In the genomic region with DNA sequence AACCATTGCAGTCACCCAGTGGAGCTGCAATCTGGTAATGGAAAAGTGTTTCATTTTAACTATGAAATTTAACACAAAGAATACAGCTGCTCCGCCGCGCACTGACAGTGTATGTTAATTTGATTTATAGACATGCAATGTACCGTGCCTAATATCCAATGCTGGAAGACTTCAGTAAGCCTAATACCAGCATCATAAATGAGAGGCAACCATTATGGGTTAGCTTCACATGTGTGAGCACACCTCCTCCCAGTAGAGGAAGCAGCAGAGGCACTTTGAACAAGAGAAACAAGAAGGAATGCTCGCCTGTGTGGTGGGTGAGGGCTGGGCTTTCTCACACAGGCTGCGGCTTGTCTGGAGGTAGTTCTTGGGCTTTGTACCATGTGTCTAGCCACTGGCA, we compare ENCODE assay signal across 20 mouse cellular contexts.
DNase-seq lines count a peak whose midpoint lies in the region; ATAC-seq and TF ChIP-seq lines count a peak whose summit lies in the region.
"Had no signal": no experiment of that assay in that cellular context is flagged by ENCODE, and none has a peak within 500 bp of the region (broad histone marks: within the 10 kb centered on the region; RNA-seq: fewer than 3 reads in every experiment).

No protein-coding gene starts in this region.

- no peak overlapping the region for H3K4me3 ChIP-seq in hindbrain, embryonic 11.5 days (ENCODE audit: low read depth, low read length)
- no peak overlapping the region for H3K4me3 ChIP-seq in hindbrain, embryonic 10.5 days
- no peak overlapping the region for H3K4me3 ChIP-seq in limb, embryonic 12.5 days (replicated peaks)
- H3K4me3 ChIP-seq: liver, embryonic 15.5 days; midbrain, embryonic 13.5 days; myocyte had no signal

- DNase-seq in hindbrain, embryonic 11.5 days (ENCODE audit: low spot score): no peak
- DNase-seq in hindbrain, embryonic 10.5 days (ENCODE audit: low spot score): no peak
- peak; percentile 74 for DNase-seq in brain, embryonic 14.5 days (ENCODE audit: low read depth)
- peak; percentile 76 for DNase-seq in forelimb bud, embryonic 11.5 days (ENCODE audit: low read depth, low spot score)
- no peak for DNase-seq in spleen, postnatal 4 days (ENCODE audit: low spot score in 2 of 2)
- DNase-seq in urinary bladder, adult 18-20 months (ENCODE audit: low spot score in 2 of 2): no peak
- no peak for DNase-seq in heart, adult 11 months
- DNase-seq: B cell, adult 2 months; cerebellum, adult 2 months; gastrocnemius, postnatal 10 days; heart, adult 18-20 months; heart, postnatal 4 days; thymus, postnatal 25 days had no signal

- H3K4me1 ChIP-seq in hindbrain, embryonic 11.5 days (replicated peaks; ENCODE audit: control insufficient read depth, insufficient read depth, low read length): no peaks in the 10 kb centered on the region
- H3K4me1 ChIP-seq in hindbrain, embryonic 10.5 days (replicated peaks): 0 out of 2 replicates have a peak, but pooled peaks cover 4% of the 10 kb centered on the region
- H3K4me1 ChIP-seq in limb, embryonic 12.5 days (replicated peaks): peaks cover 34% of the 10 kb centered on the region
- H3K4me1 ChIP-seq: liver, embryonic 15.5 days had no signal

- no peaks in the 10 kb centered on the region for H3K9me3 ChIP-seq in hindbrain, embryonic 11.5 days (ENCODE audit: control insufficient read depth, low read length)
- no peaks in the 10 kb centered on the region for H3K9me3 ChIP-seq in hindbrain, embryonic 10.5 days
- H3K9me3 ChIP-seq in limb, embryonic 12.5 days: no peaks in the 10 kb centered on the region
- H3K9me3 ChIP-seq: liver, embryonic 15.5 days; midbrain, embryonic 13.5 days had no signal

- H3K36me3 ChIP-seq in hindbrain, embryonic 11.5 days (ENCODE audit: control insufficient read depth, insufficient read depth, low read length): no peaks in the 10 kb centered on the region
- H3K36me3 ChIP-seq in hindbrain, embryonic 10.5 days: no peaks in the 10 kb centered on the region
- H3K36me3 ChIP-seq in limb, embryonic 12.5 days: no peaks in the 10 kb centered on the region
- H3K36me3 ChIP-seq: liver, embryonic 15.5 days; midbrain, embryonic 13.5 days had no signal

- no peak for TF ChIP-seq CTCF in brain, embryonic 14.5 days (IDR thresholded peaks at IDR 0.05; ENCODE audit: borderline replicate concordance, extremely low read depth, insufficient read depth, insufficient read length)

- no peak for TF ChIP-seq POLR2A in brain, embryonic 14.5 days (IDR thresholded peaks at IDR 0.05; ENCODE audit: borderline replicate concordance, extremely low read depth, insufficient read depth, insufficient read length, poor library complexity, severe bottlenecking)

- H3K27me3 ChIP-seq in hindbrain, embryonic 11.5 days (ENCODE audit: control insufficient read depth, insufficient read depth, low read length): no peaks in the 10 kb centered on the region
- no peaks in the 10 kb centered on the region for H3K27me3 ChIP-seq in hindbrain, embryonic 10.5 days (ENCODE audit: insufficient read depth, poor library complexity, severe bottlenecking)
- no peaks in the 10 kb centered on the region; the same call in 1 of the 2 replicates for H3K27me3 ChIP-seq in limb, embryonic 12.5 days
- H3K27me3 ChIP-seq: liver, embryonic 15.5 days had no signal

- 0 out of 2 replicates have a peak, but pooled peaks have one; percentile 33 for ATAC-seq in hindbrain, embryonic 11.5 days (ENCODE audit: low FRiP score)
- ATAC-seq in limb, embryonic 12.5 days (ENCODE audit: insufficient number of reproducible peaks, insufficient read depth, low FRiP score, low TSS enrichment, low read depth): peak; percentile 64
- ATAC-seq: intestine, embryonic 16.5 days; midbrain, embryonic 13.5 days had no signal

- H3K27ac ChIP-seq in hindbrain, embryonic 11.5 days (ENCODE audit: low read depth, low read length): no peak overlapping the region
- no peak overlapping the region for H3K27ac ChIP-seq in hindbrain, embryonic 10.5 days
- H3K27ac ChIP-seq in limb, embryonic 12.5 days: peak overlapping the region; percentile 76
- H3K27ac ChIP-seq: kidney, postnatal 0 days; liver, embryonic 15.5 days; macrophage; midbrain, embryonic 13.5 days had no signal

- 62% methylated on average over 6 of the region's 6 CpGs for WGBS in hindbrain, embryonic 11.5 days
- WGBS in hindbrain, embryonic 10.5 days: 76% methylated on average over 6 of the region's 6 CpGs
- 17% methylated on average over 6 of the region's 6 CpGs for WGBS in limb, embryonic 12.5 days

- no peak overlapping the region for H3K9ac ChIP-seq in hindbrain, embryonic 11.5 days (ENCODE audit: low read depth, low read length)
- no peak overlapping the region for H3K9ac ChIP-seq in limb, embryonic 12.5 days (replicated peaks)
- H3K9ac ChIP-seq: liver, embryonic 15.5 days; midbrain, embryonic 13.5 days had no signal

- H3K4me2 ChIP-seq in hindbrain, embryonic 11.5 days (replicated peaks; ENCODE audit: low read depth, low read length): no peak overlapping the region
- peak overlapping the region; percentile 24 for H3K4me2 ChIP-seq in limb, embryonic 12.5 days
- H3K4me2 ChIP-seq: liver, embryonic 15.5 days; midbrain, embryonic 13.5 days had no signal

Comparison
In these comparisons a context has a peak if more than half of its experiments do, and no peak if none do; other contexts are left out.
1. DNase-seq: peak in brain, embryonic 14.5 days (single experiment) and forelimb bud, embryonic 11.5 days (single experiment); none in hindbrain, embryonic 11.5 days (single experiment), hindbrain, embryonic 10.5 days (single experiment), spleen, postnatal 4 days (0 of 2), urinary bladder, adult 18-20 months (0 of 2) and heart, adult 11 months (single experiment).